Mouse (Mus musculus) layer of hippocampus, adult 18-20 months (tissue): Measurements from ENCODE around the gene Gen1. TPM values are rescaled to one million over a fixed set of nuclear protein-coding genes. Genes with fewer than 3 reads are reported as not detected.

Experiments
- DNase-seq, 2 experiments: peaks; one replicate each; pipeline ENCODE4 v3.0.0; 2022; ENCODE audit warnings: low spot score in 2 of 2
- total RNA-seq, 2 experiments: library from RNA; stranded (reverse); gene quantifications; 2 replicates each; pipeline ENCODE4 v1.2.3; 2021

Gene Gen1
- total RNA-seq, 2 experiments from 2014 or later, result 2.1 to 2.6 TPM

- DNase-seq, result no peak
Observed at GRCm38 (mm10) chr12:11224722-11225121, 40.9 kb downstream of the Gen1 start.

- no peak for DNase-seq
Observed at GRCm38 (mm10) chr12:11223090-11223489, 42.5 kb downstream of the Gen1 start.

- DNase-seq, result no peak
Observed at GRCm38 (mm10) chr12:11222566-11222965, 43.0 kb downstream of the Gen1 start.

GRCm38 (mm10) chr12:11221524-11222330 is 43.9 kb downstream of the Gen1 start:
- no peak for DNase-seq

GRCm38 (mm10) chr12:11217726-11218250 is 47.8 kb downstream of the Gen1 start:
- no peak for DNase-seq

GRCm38 (mm10) chr12:11216454-11216853 is 49.1 kb downstream of the Gen1 start:
- no peak for DNase-seq

GRCm38 (mm10) chr12:11215555-11215954 is 50.0 kb downstream of the Gen1 start:
- no peak for DNase-seq

- DNase-seq, result no peak
Observed at GRCm38 (mm10) chr12:11214776-11215175, 50.8 kb downstream of the Gen1 start.

- no peak for DNase-seq
Observed at GRCm38 (mm10) chr12:11212881-11213280, 52.7 kb downstream of the Gen1 start.

- DNase-seq, result no peak
Observed at GRCm38 (mm10) chr12:11210361-11210760, 55.2 kb downstream of the Gen1 start.

GRCm38 (mm10) chr12:11209636-11210035 is 56.0 kb downstream of the Gen1 start:
- DNase-seq, result no peak

GRCm38 (mm10) chr12:11208872-11209271 is 56.7 kb downstream of the Gen1 start, which contains the start of gene Msgn1:
Msgn1 (minus strand) TSS chr12:11208972.
- no peak for DNase-seq

- no peak for DNase-seq
Observed at GRCm38 (mm10) chr12:11206321-11206720, 59.3 kb downstream of the Gen1 start.

GRCm38 (mm10) chr12:11203694-11204665 is 61.6 kb downstream of the Gen1 start:
- no peak for DNase-seq

- no peak for DNase-seq
Observed at GRCm38 (mm10) chr12:11202476-11202875, 63.1 kb downstream of the Gen1 start.

- no peak for DNase-seq
Observed at GRCm38 (mm10) chr12:11200711-11201110, 64.9 kb downstream of the Gen1 start.

- no peak for DNase-seq
Observed at GRCm38 (mm10) chr12:11198551-11198950, 67.0 kb downstream of the Gen1 start.

- DNase-seq, result no peak
Observed at GRCm38 (mm10) chr12:11198026-11198425, 67.6 kb downstream of the Gen1 start.

GRCm38 (mm10) chr12:11196830-11197229 is 68.8 kb downstream of the Gen1 start:
- no peak for DNase-seq

- peak; percentile 56 to 78 for DNase-seq
Observed at GRCm38 (mm10) chr12:11196142-11196597, 69.4 kb downstream of the Gen1 start.

- DNase-seq, result no peak
Observed at GRCm38 (mm10) chr12:11195031-11195430, 70.6 kb downstream of the Gen1 start.
